Mouse (Mus musculus): Measurements from ENCODE around the gene Cabp1.

GRCm38 (mm10) chr5:115204562-115205311 lies 10.6 kb upstream of the Cabp1 start:
- TF ChIP-seq CTCF (IDR thresholded peaks at IDR 0.05; ENCODE audit: extremely low read depth, insufficient read depth, low read length) (no peak), POLR2A (IDR thresholded peaks at IDR 0.05; ENCODE audit: extremely low read depth, insufficient read depth, low read length) (peak; percentile 68; the same call in 1 of the 2 replicates)
